Mouse (Mus musculus): ENCODE measurements around the gene Mif. TPM values are rescaled to one million over a fixed set of nuclear protein-coding genes. Genes with fewer than 3 reads are reported as not detected.
"Not testable (repeated sequence)": the region's sequence is repeated elsewhere in the genome, so short reads cannot be mapped to it uniquely, and the experiment has no call there.

Mif gene
- polyA plus RNA-seq, 1 experiment from 2014 or later, result 1,680 TPM

- H3K9me3 ChIP-seq (ENCODE audit: control insufficient read depth, low read length), result no peaks in the 10 kb centered on the region
- peaks cover 4% of the 10 kb centered on the region for H3K4me1 ChIP-seq (ENCODE audit: control insufficient read depth, insufficient read depth, low read depth, low read length)
- H3K27me3 ChIP-seq (replicated peaks; ENCODE audit: control insufficient read depth, insufficient read depth, low read length), result no peaks in the 10 kb centered on the region
- no peak for ATAC-seq
- no peak overlapping the region for H3K9ac ChIP-seq (ENCODE audit: low read depth, low read length)
- no peak overlapping the region for H3K4me2 ChIP-seq (ENCODE audit: low read length)
- H3K4me3 ChIP-seq (ENCODE audit: low read length), result no peak overlapping the region
- no peaks in the 10 kb centered on the region for H3K36me3 ChIP-seq (ENCODE audit: control insufficient read depth, insufficient read depth, low read length)
- no peak overlapping the region for H3K27ac ChIP-seq (ENCODE audit: low read depth, low read length)
- 4% methylated on average over 6 of the region's 6 CpGs for WGBS
These were observed 9.0 kb downstream of the Mif start for GRCm38 (mm10) chr10:75851076-75851475.

- no peaks in the 10 kb centered on the region for H3K27me3 ChIP-seq (replicated peaks; ENCODE audit: control insufficient read depth, insufficient read depth, low read length)
These were observed 11.7 kb downstream of the Mif start for GRCm38 (mm10) chr10:75848382-75848781.

DNA sequence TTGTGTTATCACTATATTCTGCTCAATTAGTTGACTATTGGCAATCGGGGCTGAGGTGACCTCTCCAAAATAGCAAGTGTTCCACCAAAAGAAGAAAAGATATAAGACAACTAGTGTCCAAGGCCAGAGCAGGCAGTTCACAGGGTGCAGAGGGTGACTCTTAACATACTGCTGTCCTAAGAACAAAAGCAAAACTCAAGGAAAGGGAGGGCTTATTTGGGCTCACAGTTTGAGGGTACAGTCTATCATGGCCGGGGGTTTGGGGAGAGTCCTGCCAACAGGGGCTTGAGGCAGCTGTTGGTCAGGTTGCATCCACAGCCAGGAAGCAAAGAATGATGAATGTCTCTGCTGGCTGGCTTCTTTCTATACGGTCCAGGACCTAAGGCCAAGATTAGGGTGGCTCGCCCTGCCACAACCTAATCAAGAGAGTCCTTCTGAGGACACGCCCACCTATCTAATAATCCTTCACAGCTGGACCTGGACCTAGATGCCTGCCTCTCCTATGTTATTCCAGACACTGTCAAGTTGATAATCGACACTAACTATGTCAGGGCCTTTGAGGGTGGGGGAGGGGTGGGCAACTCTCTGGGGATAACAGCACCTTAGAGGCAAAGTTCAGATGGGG is 14.6 kb downstream of the Mif start:
- 79% methylated on average over 6 of the region's 6 CpGs for WGBS
- no peaks in the 10 kb centered on the region for H3K27me3 ChIP-seq (replicated peaks; ENCODE audit: control insufficient read depth, insufficient read depth, low read length)
- no peak overlapping the region for H3K4me3 ChIP-seq (ENCODE audit: low read length)
- H3K36me3 ChIP-seq (ENCODE audit: control insufficient read depth, insufficient read depth, low read length), result no peaks in the 10 kb centered on the region
- no peaks in the 10 kb centered on the region for H3K9me3 ChIP-seq (ENCODE audit: control insufficient read depth, low read length)
- no peak for ATAC-seq
- H3K4me1 ChIP-seq (ENCODE audit: control insufficient read depth, insufficient read depth, low read depth, low read length), result no peaks in the 10 kb centered on the region
- no peak overlapping the region for H3K27ac ChIP-seq (ENCODE audit: low read depth, low read length)
- no peak overlapping the region for H3K9ac ChIP-seq (ENCODE audit: low read depth, low read length)
- no peak overlapping the region for H3K4me2 ChIP-seq (ENCODE audit: low read length)

More at GRCm38 (mm10) chr10:75848382-75848781, 11.7 kb downstream of the Mif start:
- Histone ChIP-seq H3K4me1 (ENCODE audit: control insufficient read depth, insufficient read depth, low read depth, low read length) (peaks cover 4% of the 10 kb centered on the region), H3K4me2 (ENCODE audit: low read length) (no peak overlapping the region), H3K4me3 (ENCODE audit: low read length) (no peak overlapping the region), H3K9me3 (ENCODE audit: control insufficient read depth, low read length) (no peaks in the 10 kb centered on the region), H3K36me3 (ENCODE audit: control insufficient read depth, insufficient read depth, low read length) (no peaks in the 10 kb centered on the region), H3K27ac (ENCODE audit: low read depth, low read length) (no peak overlapping the region), H3K9ac (ENCODE audit: low read depth, low read length) (no peak overlapping the region)
- WGBS, result 29% methylated on average over 3 of the region's 3 CpGs
- no peak for ATAC-seq

DNA sequence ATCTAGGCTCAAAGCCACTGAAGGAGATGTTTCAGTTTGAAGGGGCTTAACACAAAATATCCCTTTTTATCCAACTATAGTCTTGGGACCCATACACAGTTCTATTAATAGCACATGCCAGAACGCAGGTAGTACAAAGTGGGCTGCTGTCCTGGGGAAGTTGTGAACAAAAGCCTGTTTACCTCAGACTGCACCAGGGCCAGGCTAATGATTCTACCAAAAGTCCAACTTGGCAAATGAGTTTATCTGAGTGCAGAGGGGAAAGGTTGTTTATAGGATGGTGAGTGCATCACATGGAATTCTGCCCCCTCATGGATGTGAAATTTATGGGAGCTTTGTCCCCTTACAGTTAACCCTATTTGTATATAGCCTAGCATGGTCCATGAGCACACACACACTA is 15.2 kb downstream of the Mif start:
- no peaks in the 10 kb centered on the region for H3K36me3 ChIP-seq (ENCODE audit: control insufficient read depth, insufficient read depth, low read length)
- WGBS, result 50% methylated on average over 1 of the region's 1 CpGs
- H3K27ac ChIP-seq (ENCODE audit: low read depth, low read length), result no peak overlapping the region
- no peak overlapping the region for H3K9ac ChIP-seq (ENCODE audit: low read depth, low read length)
- H3K9me3 ChIP-seq (ENCODE audit: control insufficient read depth, low read length), result no peaks in the 10 kb centered on the region
- ATAC-seq, result no peak
- H3K4me2 ChIP-seq (ENCODE audit: low read length), result no peak overlapping the region
- no peak overlapping the region for H3K4me3 ChIP-seq (ENCODE audit: low read length)
- no peaks in the 10 kb centered on the region for H3K4me1 ChIP-seq (ENCODE audit: control insufficient read depth, insufficient read depth, low read depth, low read length)
- no peaks in the 10 kb centered on the region for H3K27me3 ChIP-seq (replicated peaks; ENCODE audit: control insufficient read depth, insufficient read depth, low read length)

- H3K4me1 ChIP-seq (ENCODE audit: control insufficient read depth, insufficient read depth, low read depth, low read length); H3K9ac ChIP-seq (ENCODE audit: low read depth, low read length); H3K36me3 ChIP-seq (ENCODE audit: control insufficient read depth, insufficient read depth, low read length); H3K4me3 ChIP-seq (ENCODE audit: low read length); H3K27ac ChIP-seq (ENCODE audit: low read depth, low read length); ATAC-seq; H3K4me2 ChIP-seq (ENCODE audit: low read length); H3K9me3 ChIP-seq (ENCODE audit: control insufficient read depth, low read length); H3K27me3 ChIP-seq (replicated peaks; ENCODE audit: control insufficient read depth, insufficient read depth, low read length): not testable (repeated sequence)
- 83% methylated on average over 6 of the region's 6 CpGs for WGBS
These were observed 16.1 kb downstream of the Mif start for GRCm38 (mm10) chr10:75843898-75844297.

GRCm38 (mm10) chr10:75839092-75839491 is 20.9 kb downstream of the Mif start:
- Histone ChIP-seq H3K4me2 (ENCODE audit: low read length) (no peak overlapping the region), H3K36me3 (ENCODE audit: control insufficient read depth, insufficient read depth, low read length) (no peaks in the 10 kb centered on the region), H3K4me3 (ENCODE audit: low read length) (no peak overlapping the region), H3K9ac (ENCODE audit: low read depth, low read length) (no peak overlapping the region), H3K4me1 (ENCODE audit: control insufficient read depth, insufficient read depth, low read depth, low read length) (peaks cover 19% of the 10 kb centered on the region), H3K27me3 (replicated peaks; ENCODE audit: control insufficient read depth, insufficient read depth, low read length) (no peaks in the 10 kb centered on the region; the same call in 1 of the 2 replicates), H3K9me3 (ENCODE audit: control insufficient read depth, low read length) (no peaks in the 10 kb centered on the region), H3K27ac (ENCODE audit: low read depth, low read length) (no peak overlapping the region)
- no peak for ATAC-seq
- whole genome bisulfite sequencing, result 91% methylated on average over 10 of the region's 10 CpGs

- H3K9ac ChIP-seq (ENCODE audit: low read depth, low read length), result peak within 1 kb of the TSS; percentile 79
- no peaks in the 10 kb centered on the region; the same call in none of the 2 replicates for H3K27me3 ChIP-seq (replicated peaks; ENCODE audit: control insufficient read depth, insufficient read depth, low read length)
- peak within 1 kb of the TSS; percentile 82 for H3K4me2 ChIP-seq (ENCODE audit: low read length)
- H3K27ac ChIP-seq (ENCODE audit: low read depth, low read length), result peak within 1 kb of the TSS; percentile 85
- no peaks in the 10 kb centered on the region for H3K9me3 ChIP-seq (ENCODE audit: control insufficient read depth, low read length)
- WGBS, result 0% methylated on average over 21 of the region's 21 CpGs
- peak within 1 kb of the TSS; percentile 58 for H3K4me3 ChIP-seq (ENCODE audit: low read length)
- peak; percentile 93 for ATAC-seq
- H3K4me1 ChIP-seq (ENCODE audit: control insufficient read depth, insufficient read depth, low read depth, low read length), result peaks cover 23% of the 10 kb centered on the region
- H3K36me3 ChIP-seq (ENCODE audit: control insufficient read depth, insufficient read depth, low read length), result no peaks in the 10 kb centered on the region
These were observed 22.7 kb downstream of the Mif start, which contains the start of gene Gstt2 for GRCm38 (mm10) chr10:75837248-75837759. Gene Gstt2 (minus strand): TSS chr10:75837424.

DNA sequence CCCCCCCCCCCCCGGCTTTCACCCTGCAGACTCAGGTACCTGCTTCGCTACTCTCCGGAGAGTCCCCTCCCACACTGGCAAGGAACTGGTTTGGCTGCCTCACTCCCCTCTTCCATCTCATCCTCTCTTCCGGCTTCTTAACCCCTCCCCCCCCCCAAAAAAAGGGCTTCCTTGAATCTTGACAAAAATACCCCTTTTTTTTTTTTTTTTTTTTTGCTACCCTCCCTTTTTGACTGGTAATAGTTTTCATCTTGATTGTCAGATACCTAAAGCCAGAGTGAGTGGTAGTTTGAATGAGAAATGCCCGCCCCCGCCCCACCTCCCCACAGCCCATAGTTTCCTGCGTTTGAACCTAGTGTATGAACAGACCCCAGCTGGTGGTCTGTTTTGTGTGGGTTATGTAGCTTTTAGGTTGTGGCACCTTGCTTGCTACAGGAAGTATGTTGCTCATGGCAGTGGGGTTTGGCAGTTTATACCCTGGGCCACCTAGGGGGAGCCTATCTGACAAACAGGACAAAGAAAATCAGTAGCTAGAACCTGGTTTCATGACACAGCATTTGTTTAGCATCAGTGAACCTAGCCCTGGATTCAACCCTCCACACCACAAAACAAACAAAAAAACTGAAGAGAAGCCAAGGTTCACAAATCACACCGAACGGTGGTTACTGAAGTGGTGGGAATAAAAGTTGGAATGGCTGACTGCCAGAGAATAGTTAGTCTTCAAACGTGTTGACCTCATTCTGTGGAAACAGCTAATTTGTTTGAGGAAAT is 24.1 kb downstream of the Mif start:
- peak overlapping the region; percentile 36 for H3K4me3 ChIP-seq (ENCODE audit: low read length)
- H3K4me1 ChIP-seq (ENCODE audit: control insufficient read depth, insufficient read depth, low read depth, low read length), result peaks cover 23% of the 10 kb centered on the region
- no peaks in the 10 kb centered on the region for H3K9me3 ChIP-seq (ENCODE audit: control insufficient read depth, low read length)
- H3K36me3 ChIP-seq (ENCODE audit: control insufficient read depth, insufficient read depth, low read length), result no peaks in the 10 kb centered on the region
- 16% methylated on average over 9 of the region's 10 CpGs for WGBS
- no peak overlapping the region for H3K9ac ChIP-seq (ENCODE audit: low read depth, low read length)
- peak overlapping the region; percentile 56 for H3K4me2 ChIP-seq (ENCODE audit: low read length)
- no peak for ATAC-seq
- H3K27ac ChIP-seq (ENCODE audit: low read depth, low read length), result no peak overlapping the region
- no peaks in the 10 kb centered on the region; the same call in none of the 2 replicates for H3K27me3 ChIP-seq (replicated peaks; ENCODE audit: control insufficient read depth, insufficient read depth, low read length)

GRCm38 (mm10) chr10:75835307-75835706 is 24.7 kb downstream of the Mif start:
- ATAC-seq, result peak; percentile 26
- H3K27me3 ChIP-seq (replicated peaks; ENCODE audit: control insufficient read depth, insufficient read depth, low read length), result no peaks in the 10 kb centered on the region; the same call in none of the 2 replicates
- no peak overlapping the region for H3K27ac ChIP-seq (ENCODE audit: low read depth, low read length)
- peaks cover 23% of the 10 kb centered on the region for H3K4me1 ChIP-seq (ENCODE audit: control insufficient read depth, insufficient read depth, low read depth, low read length)
- peak overlapping the region; percentile 36 for H3K4me3 ChIP-seq (ENCODE audit: low read length)
- peak overlapping the region; percentile 47; the same call in 1 of the 2 replicates for H3K9ac ChIP-seq (ENCODE audit: low read depth, low read length)
- H3K36me3 ChIP-seq (ENCODE audit: control insufficient read depth, insufficient read depth, low read length), result no peaks in the 10 kb centered on the region
- 2% methylated on average over 10 of the region's 10 CpGs for WGBS
- peak overlapping the region; percentile 56 for H3K4me2 ChIP-seq (ENCODE audit: low read length)
- H3K9me3 ChIP-seq (ENCODE audit: control insufficient read depth, low read length), result no peaks in the 10 kb centered on the region
